Mouse (Mus musculus): ENCODE measurements around the gene Dab1.

- TF ChIP-seq ZNF384 (IDR thresholded peaks at IDR 0.05; ENCODE audit: low read depth, low read length) (no peak), CTCF (IDR thresholded peaks at IDR 0.05 in 2 of 3, conservative IDR thresholded peaks at IDR 0.05 in 1 of 3; ENCODE audit: control insufficient read depth in 1 of 3, insufficient read depth in 1 of 3, low read depth in 2 of 3, low read length in 3 of 3, poor library complexity in 1 of 3, severe bottlenecking in 1 of 3) (no peak), HCFC1 (IDR thresholded peaks at IDR 0.05; ENCODE audit: low read depth, low read length) (no peak), EP300 (IDR thresholded peaks at IDR 0.05; ENCODE audit: low read depth in 1 of 2, low read length in 2 of 2) (no peak), CHD2 (IDR thresholded peaks at IDR 0.05; ENCODE audit: low read length) (no peak), GATA1 (IDR thresholded peaks at IDR 0.05; ENCODE audit: low read depth, low read length) (no peak), ZKSCAN1 (IDR thresholded peaks at IDR 0.05; ENCODE audit: low read depth, low read length) (no peak), POLR2AphosphoS5 (IDR thresholded peaks at IDR 0.05; ENCODE audit: borderline replicate concordance, low read depth, low read length) (no peak), POLR2A (IDR thresholded peaks at IDR 0.05; ENCODE audit: control insufficient read depth in 1 of 2, insufficient read depth in 1 of 2, low read depth in 1 of 2, low read length in 2 of 2, poor library complexity in 1 of 2) (no peak)
Measured at GRCm38 (mm10) chr4:103619946-103620371, 800 bp downstream of the Dab1 start.

Data from MEL (cell line).